Mouse (Mus musculus) cerebellum, postnatal 25 days (tissue): ENCODE measurements around the gene Gm17349.
"Not testable (repeated sequence)": the region's sequence is repeated elsewhere in the genome, so short reads cannot be mapped to it uniquely, and the experiment has no call there.

Experiments used
- DNase-seq, 2 experiments: peaks; one replicate each; pipeline ENCODE4 v3.0.0; 2021; ENCODE audit warnings: mixed read lengths in 2 of 2

Gm17349 gene

GRCm38 (mm10) chr15:99705440-99706048 is at the start of gene Gm17349:
Gm17349 (minus strand) TSS chr15:99705490.
- DNase-seq: peak; percentile 72 to 81

DNA sequence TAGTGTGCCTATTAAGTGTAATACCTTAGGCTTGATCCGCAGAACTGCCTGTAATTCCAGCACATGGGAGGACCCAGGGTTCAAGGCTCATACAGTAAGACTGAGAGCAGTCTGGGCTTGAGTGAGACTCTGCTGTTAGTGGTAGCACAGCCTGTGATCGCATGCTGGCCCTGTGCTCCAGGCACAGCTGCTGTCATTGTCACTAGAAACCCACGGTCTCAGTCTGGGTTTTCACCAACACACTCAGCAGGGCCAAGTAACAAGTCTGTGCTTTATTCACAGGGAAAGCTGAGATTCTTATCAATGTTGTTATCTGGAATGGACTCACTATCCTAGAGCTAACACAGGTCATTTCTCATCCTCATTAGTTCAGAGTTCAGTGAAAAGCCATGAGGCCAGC is 48.9 kb upstream of the Gm17349 start:
- no peak for DNase-seq

GRCm38 (mm10) chr15:99740229-99740628 is 34.9 kb upstream of the Gm17349 start:
- DNase-seq: peak; percentile 52 to 66

DNA sequence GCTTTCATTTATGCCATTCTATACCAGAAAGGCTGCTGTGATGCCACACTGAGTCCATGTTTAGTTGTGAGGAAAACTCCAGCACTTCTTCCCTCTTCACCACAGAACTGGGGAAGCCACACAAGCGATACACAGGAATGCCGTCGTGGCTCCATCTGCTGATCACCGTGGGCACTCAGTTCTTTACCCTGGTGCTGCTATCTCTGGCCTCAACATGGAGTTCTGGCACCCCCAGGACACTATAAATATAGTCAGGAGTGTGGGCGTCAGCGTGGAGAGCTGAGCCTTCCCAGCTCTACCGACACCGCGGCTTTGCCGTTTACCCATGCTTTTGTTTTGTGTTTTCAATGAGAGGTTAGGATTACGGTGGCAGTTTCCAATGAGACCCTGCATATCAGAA is 31.4 kb upstream of the Gm17349 start:
- DNase-seq: peak in 1 of 2 experiments; percentile 26

DNA sequence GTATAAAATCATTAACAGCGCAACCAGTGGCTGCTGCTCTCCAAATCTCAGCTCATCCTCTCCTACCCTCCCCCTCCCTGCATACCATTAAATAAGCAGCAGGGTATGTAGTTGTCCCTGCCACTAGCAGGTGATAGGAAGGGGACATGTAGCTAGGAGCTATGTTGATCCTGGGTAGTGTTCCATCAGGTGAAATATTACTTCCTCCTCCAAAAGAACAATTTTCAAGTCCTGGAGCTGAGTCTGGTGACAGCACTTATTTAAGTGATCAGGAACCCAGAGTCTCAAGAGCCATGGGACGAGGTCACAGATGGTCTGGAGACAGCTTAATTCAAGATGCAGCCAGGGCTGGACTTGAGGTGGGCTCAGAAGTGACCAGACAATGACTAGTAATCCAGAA is 30.3 kb upstream of the Gm17349 start:
- DNase-seq: peak; percentile 95 to 100

GRCm38 (mm10) chr15:99733186-99733585 is 27.9 kb upstream of the Gm17349 start:
- DNase-seq: no peak

GRCm38 (mm10) chr15:99731678-99732077 is 26.4 kb upstream of the Gm17349 start:
- no peak for DNase-seq

DNA sequence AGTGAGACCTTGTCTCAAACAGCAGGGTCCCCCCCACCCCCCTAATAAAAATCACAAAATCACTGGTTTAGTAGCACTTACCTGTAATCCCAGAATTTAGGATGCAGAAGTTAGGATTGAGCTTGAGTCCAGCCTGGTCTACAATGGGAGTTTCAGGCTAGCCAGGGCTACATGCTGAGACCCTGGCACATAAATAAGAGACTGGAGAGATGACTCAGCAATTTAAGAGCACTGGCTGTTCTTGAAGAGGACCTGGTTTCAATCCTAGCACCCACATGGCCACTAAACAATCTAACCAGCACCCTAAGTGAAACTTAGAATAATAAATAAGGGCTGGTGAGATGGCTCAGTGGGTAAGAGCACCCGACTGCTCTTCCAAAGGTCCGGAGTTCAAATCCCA is 25.9 kb upstream of the Gm17349 start:
- no peak for DNase-seq

- DNase-seq: no peak
These were observed 23.9 kb upstream of the Gm17349 start for GRCm38 (mm10) chr15:99729056-99729783.

DNA sequence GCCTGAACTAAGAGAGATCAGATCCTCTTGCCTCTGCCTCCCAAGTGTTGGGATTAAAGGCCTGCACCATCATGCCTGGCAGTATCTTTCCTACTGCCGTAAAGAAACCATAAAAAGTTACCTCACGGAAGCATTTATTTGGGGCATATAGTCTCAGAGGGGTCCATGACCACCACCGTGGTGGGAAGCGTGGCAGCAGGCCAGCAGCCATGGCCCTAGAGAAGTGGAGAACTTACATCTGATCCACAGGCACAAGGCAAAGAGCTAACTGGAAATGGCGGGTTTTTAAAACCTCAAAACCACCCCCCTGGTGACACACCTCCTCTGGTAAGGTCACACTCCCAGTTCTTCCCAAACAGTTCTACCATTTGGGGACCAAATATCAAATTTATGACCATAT is 22.9 kb upstream of the Gm17349 start:
- DNase-seq: peak in 1 of 2 experiments; percentile 41

DNA sequence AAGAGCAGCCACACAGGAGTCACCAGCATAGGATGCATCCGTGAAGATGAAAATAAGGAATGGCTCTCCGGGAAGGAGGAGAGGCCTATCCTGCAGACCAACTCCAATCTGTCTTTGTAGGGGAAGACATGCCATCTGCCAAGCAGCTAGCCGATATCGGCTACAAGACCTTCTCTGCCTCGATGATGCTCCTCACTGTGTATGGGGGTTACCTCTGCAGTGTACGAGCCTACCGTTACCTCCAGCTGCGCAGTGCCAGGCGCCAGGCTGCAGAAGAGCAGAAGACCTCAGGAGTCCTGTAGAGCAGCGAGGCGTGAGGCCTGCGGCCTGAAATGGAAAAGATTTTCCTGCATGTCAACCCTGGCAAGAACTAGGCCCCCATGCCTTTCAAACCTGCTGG is 22.2 kb upstream of the Gm17349 start:
- DNase-seq: peak in 1 of 2 experiments; percentile 32

- not testable (repeated sequence) for DNase-seq
These were observed 21.7 kb upstream of the Gm17349 start for GRCm38 (mm10) chr15:99727039-99727438.

- no peak for DNase-seq
These were observed 21.3 kb upstream of the Gm17349 start for GRCm38 (mm10) chr15:99726549-99726948.

DNA sequence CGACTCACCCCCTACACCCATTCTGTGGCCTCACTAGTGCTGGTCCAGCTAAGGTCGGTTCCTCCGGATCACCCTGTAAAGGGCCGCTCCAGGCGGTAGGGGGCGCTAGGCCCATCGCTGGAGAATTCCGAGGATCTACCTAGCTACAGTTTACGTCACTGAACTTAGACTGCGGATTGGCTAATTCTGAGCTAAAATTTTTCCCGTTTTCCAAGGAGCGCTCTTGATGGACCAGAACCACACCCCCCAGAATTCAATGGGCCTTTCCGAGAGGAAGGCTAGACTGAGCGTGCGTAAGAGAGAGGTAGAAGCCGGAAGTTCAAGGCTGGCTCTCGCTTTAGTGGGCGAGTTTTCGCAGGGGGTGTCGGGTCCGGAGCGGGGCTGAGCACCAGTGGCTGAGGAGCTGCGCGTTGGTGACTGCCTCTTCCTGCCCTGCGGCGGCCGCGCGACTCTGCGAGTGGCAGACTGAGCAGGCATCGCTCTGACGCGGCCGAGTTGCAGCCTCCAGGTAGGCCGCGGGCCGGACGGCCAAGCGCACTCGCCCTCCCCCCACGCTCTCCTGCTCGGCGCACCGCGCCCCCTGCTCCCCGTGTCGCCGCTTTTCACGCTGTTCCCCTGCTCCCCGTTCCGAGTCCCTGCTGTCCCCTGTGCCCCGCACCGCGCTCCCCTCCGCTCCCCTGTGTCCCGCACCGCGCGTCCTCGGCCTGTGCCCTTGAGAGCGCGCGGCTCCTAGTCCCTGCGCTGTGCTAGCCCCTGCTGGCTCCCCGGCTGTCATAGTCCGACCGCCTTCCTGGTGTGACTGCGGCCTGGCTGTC is 20.3 kb upstream of the Gm17349 start, which contains the start of gene Cox14:
Gene Cox14 (plus strand): TSS at position 278 of the 815 bp plus-strand sequence.
- DNase-seq: peak; percentile 95 to 97

- peak; percentile 74 for DNase-seq
These were observed 19.2 kb upstream of the Gm17349 start for GRCm38 (mm10) chr15:99724292-99725021.

DNA sequence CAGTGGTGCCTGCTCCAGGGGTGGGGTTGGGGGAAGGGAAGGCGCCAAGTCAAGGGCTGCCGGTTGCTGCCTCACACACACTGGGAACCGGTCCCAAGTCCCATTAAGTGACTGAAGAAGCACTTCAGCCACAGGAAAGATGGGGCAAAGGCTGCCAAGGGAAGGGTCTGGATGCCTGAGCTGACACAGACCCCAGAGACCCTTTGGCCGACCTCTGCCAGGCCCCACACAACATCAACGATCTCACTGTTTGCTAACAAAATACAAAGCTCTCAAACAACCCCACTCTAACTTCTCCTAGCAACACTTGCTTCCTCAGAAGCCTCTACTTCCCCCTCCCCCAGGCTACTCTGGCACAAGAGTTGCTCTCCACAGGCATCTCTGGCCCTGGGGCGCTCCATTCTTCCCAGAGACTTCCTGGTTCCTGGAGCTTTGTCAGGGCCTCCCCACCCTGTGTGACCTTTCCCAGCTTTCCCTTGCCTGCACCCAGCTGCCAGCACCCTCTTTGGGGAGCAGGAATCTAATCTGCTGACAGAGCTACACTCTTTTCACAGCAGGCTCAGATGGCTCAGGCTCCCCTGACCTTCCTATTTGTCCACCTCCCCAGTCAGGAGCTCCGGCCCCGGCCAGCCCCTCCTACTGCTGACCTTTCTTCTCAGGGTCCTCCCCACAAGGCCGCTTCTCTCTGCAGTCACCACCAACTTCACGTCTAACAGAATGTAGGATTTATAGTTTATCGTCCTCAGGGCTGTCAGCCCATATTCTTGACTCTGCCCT is 18.4 kb upstream of the Gm17349 start:
- DNase-seq: peak; percentile 65 to 67

GRCm38 (mm10) chr15:99723120-99723514 is 17.8 kb upstream of the Gm17349 start:
- peak; percentile 41 to 45 for DNase-seq

GRCm38 (mm10) chr15:99721921-99722743 is 16.8 kb upstream of the Gm17349 start:
- peak in 1 of 2 experiments; percentile 38 for DNase-seq

DNA sequence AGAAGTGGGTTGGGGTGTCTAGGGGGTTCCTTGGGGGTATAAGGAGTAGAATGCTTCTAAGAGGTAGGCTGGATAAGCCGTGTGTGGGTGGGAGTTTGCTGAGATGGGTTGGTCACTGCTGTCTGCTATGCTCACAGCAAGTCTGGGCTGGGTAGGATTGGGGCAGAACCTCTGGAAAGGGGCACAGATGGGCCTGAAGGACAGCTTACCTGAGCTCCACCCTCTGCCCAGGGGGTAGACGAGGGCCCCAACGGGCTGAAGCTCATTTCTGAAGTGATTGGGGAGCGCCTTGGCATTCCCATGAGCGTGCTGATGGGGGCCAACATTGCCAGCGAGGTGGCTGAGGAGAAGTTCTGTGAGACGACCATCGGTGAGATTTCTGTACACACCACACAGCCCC is 14.6 kb upstream of the Gm17349 start:
- DNase-seq: no peak

DNA sequence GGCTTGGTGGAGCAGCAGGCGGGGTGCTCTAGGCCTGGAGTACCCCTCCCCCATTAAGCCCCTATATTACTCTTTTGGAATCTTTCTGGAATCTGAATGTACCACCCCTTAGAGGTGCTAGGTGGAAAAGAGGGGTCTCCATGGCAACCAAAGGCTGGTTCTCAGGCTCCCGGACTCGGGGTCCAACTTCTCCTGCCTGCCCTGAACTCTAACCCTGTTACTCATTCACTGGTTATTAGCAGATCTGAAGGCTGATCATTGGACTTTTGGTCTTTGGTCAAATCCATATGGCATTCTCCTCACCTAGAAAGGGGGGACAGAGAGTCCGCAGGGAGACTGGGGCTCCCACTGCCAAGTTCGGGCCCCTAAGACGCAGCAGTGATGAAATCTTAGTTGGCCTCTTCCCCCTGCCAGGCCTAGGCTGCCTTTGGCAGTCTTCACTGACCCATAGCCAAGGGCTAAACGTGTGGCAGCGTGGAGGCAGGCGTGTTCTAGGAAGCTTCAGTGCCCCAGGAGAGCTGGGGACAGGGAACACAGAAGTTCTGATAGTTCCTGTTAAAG is 13.3 kb upstream of the Gm17349 start:
- DNase-seq: peak; percentile 67 to 68
